Mouse (Mus musculus): ENCODE results near the gene Pyroxd1. TPM values are rescaled to one million over a fixed set of nuclear protein-coding genes. Genes with fewer than 3 reads are reported as not detected.

Pyroxd1 gene
- total RNA-seq (2014; fragmentation: Nextera tagmentation), result 10.9 and 14.9 TPM in 2 replicates
- 18.2 and 18.8 TPM in 2 replicates for total RNA-seq (2017)
- polyA plus RNA-seq (2012), result 2.0 and 2.3 TPM in 2 replicates

- TF ChIP-seq POLR2AphosphoS5 (IDR thresholded peaks at IDR 0.05; ENCODE audit: insufficient replicate concordance, low read depth, low read length), result no peak
- no peak for TF ChIP-seq CTCF (IDR thresholded peaks at IDR 0.05; ENCODE audit: low read depth, low read length)
- TF ChIP-seq GATA2 (IDR thresholded peaks at IDR 0.05; ENCODE audit: borderline replicate concordance, low read depth, low read length), result no peak
- no peak for TF ChIP-seq TAL1 (conservative IDR thresholded peaks at IDR 0.05; ENCODE audit: low read depth, low read length)
- TF ChIP-seq GATA1 (IDR thresholded peaks at IDR 0.05; ENCODE audit: borderline replicate concordance, low read length), result no peak
- peak; percentile 74 for DNase-seq (ENCODE audit: low spot score)
These were observed at the start of gene Pyroxd1 for GRCm38 (mm10) chr6:142345440-142346038. TSS of gene Pyroxd1 (plus strand) at chr6:142345654.

GRCm38 (mm10) chr6:142298098-142298497, 47.4 kb upstream of the Pyroxd1 start, which contains the start of gene Iapp:
TSS of gene Iapp (plus strand) at chr6:142298423.
- DNase-seq (ENCODE audit: low spot score), result no peak
- H3K4me3 ChIP-seq (ENCODE audit: low read depth, low read length), result no peak within 1 kb of the TSS
- no peaks in the 10 kb centered on the region for H3K27me3 ChIP-seq (ENCODE audit: insufficient read depth, low read length)
- no peak for ATAC-seq (ENCODE audit: extremely low read depth, insufficient number of reproducible peaks, low FRiP score, poor library complexity, severe bottlenecking)
- H3K36me3 ChIP-seq (replicated peaks), result no peaks in the 10 kb centered on the region
- peaks cover 2% of the 10 kb centered on the region; the same call in 1 of the 2 replicates for H3K4me1 ChIP-seq (ENCODE audit: insufficient read depth, low read depth, low read length)
- TF ChIP-seq GATA2 (IDR thresholded peaks at IDR 0.05; ENCODE audit: borderline replicate concordance, low read depth, low read length) (no peak), CTCF (IDR thresholded peaks at IDR 0.05; ENCODE audit: low read depth, low read length) (no peak), GATA1 (IDR thresholded peaks at IDR 0.05; ENCODE audit: borderline replicate concordance, low read length) (no peak), POLR2AphosphoS5 (IDR thresholded peaks at IDR 0.05; ENCODE audit: insufficient replicate concordance, low read depth, low read length) (no peak), TAL1 (conservative IDR thresholded peaks at IDR 0.05; ENCODE audit: low read depth, low read length) (no peak)
- no peaks in the 10 kb centered on the region for H3K9me3 ChIP-seq (replicated peaks)

More at GRCm38 (mm10) chr6:142345440-142346038, at the start of gene Pyroxd1:
- peak within 1 kb of the TSS; percentile 83 for H3K4me3 ChIP-seq (ENCODE audit: low read depth, low read length)
- no peaks in the 10 kb centered on the region for H3K9me3 ChIP-seq (replicated peaks)
- no peaks in the 10 kb centered on the region for H3K27me3 ChIP-seq (ENCODE audit: insufficient read depth, low read length)
- peak; percentile 81 for ATAC-seq (ENCODE audit: extremely low read depth, insufficient number of reproducible peaks, low FRiP score, poor library complexity, severe bottlenecking)
- H3K36me3 ChIP-seq (replicated peaks), result peaks cover 29% of the 10 kb centered on the region
- H3K4me1 ChIP-seq (ENCODE audit: insufficient read depth, low read depth, low read length), result peaks cover 21% of the 10 kb centered on the region

- H3K9me3 ChIP-seq (replicated peaks), result no peaks in the 10 kb centered on the region
- ATAC-seq (ENCODE audit: extremely low read depth, insufficient number of reproducible peaks, low FRiP score, poor library complexity, severe bottlenecking) (no peak), DNase-seq (ENCODE audit: low spot score) (no peak)
- no peak overlapping the region for H3K4me3 ChIP-seq (ENCODE audit: low read depth, low read length)
- no peaks in the 10 kb centered on the region for H3K36me3 ChIP-seq (replicated peaks)
- TF ChIP-seq CTCF (IDR thresholded peaks at IDR 0.05; ENCODE audit: low read depth, low read length) (no peak), POLR2AphosphoS5 (IDR thresholded peaks at IDR 0.05; ENCODE audit: insufficient replicate concordance, low read depth, low read length) (no peak), GATA2 (IDR thresholded peaks at IDR 0.05; ENCODE audit: borderline replicate concordance, low read depth, low read length) (no peak), GATA1 (IDR thresholded peaks at IDR 0.05; ENCODE audit: borderline replicate concordance, low read length) (no peak), TAL1 (conservative IDR thresholded peaks at IDR 0.05; ENCODE audit: low read depth, low read length) (no peak)
- H3K27me3 ChIP-seq (ENCODE audit: insufficient read depth, low read length), result no peaks in the 10 kb centered on the region
- peaks cover 17% of the 10 kb centered on the region for H3K4me1 ChIP-seq (ENCODE audit: insufficient read depth, low read depth, low read length)
These were observed 40.4 kb upstream of the Pyroxd1 start for GRCm38 (mm10) chr6:142305076-142305475.

GRCm38 (mm10) chr6:142314285-142314684, 31.2 kb upstream of the Pyroxd1 start:
- Histone ChIP-seq H3K4me1 (ENCODE audit: insufficient read depth, low read depth, low read length) (peaks cover 28% of the 10 kb centered on the region), H3K4me3 (ENCODE audit: low read depth, low read length) (no peak overlapping the region), H3K36me3 (replicated peaks) (no peaks in the 10 kb centered on the region), H3K27me3 (ENCODE audit: insufficient read depth, low read length) (no peaks in the 10 kb centered on the region), H3K9me3 (replicated peaks) (no peaks in the 10 kb centered on the region)
- no peak for ATAC-seq (ENCODE audit: extremely low read depth, insufficient number of reproducible peaks, low FRiP score, poor library complexity, severe bottlenecking)
- no peak for DNase-seq (ENCODE audit: low spot score)
- TF ChIP-seq TAL1 (conservative IDR thresholded peaks at IDR 0.05; ENCODE audit: low read depth, low read length) (no peak), GATA2 (IDR thresholded peaks at IDR 0.05; ENCODE audit: borderline replicate concordance, low read depth, low read length) (no peak), GATA1 (IDR thresholded peaks at IDR 0.05; ENCODE audit: borderline replicate concordance, low read length) (no peak), CTCF (IDR thresholded peaks at IDR 0.05; ENCODE audit: low read depth, low read length) (no peak), POLR2AphosphoS5 (IDR thresholded peaks at IDR 0.05; ENCODE audit: insufficient replicate concordance, low read depth, low read length) (no peak)

GRCm38 (mm10) chr6:142317106-142317505, 28.3 kb upstream of the Pyroxd1 start:
- TF ChIP-seq TAL1 (conservative IDR thresholded peaks at IDR 0.05; ENCODE audit: low read depth, low read length) (no peak), GATA2 (IDR thresholded peaks at IDR 0.05; ENCODE audit: borderline replicate concordance, low read depth, low read length) (no peak), GATA1 (IDR thresholded peaks at IDR 0.05; ENCODE audit: borderline replicate concordance, low read length) (no peak), CTCF (IDR thresholded peaks at IDR 0.05; ENCODE audit: low read depth, low read length) (no peak), POLR2AphosphoS5 (IDR thresholded peaks at IDR 0.05; ENCODE audit: insufficient replicate concordance, low read depth, low read length) (no peak)
- Histone ChIP-seq H3K4me3 (ENCODE audit: low read depth, low read length) (no peak overlapping the region), H3K9me3 (replicated peaks) (no peaks in the 10 kb centered on the region), H3K4me1 (ENCODE audit: insufficient read depth, low read depth, low read length) (peaks cover 28% of the 10 kb centered on the region), H3K36me3 (replicated peaks) (no peaks in the 10 kb centered on the region), H3K27me3 (ENCODE audit: insufficient read depth, low read length) (no peaks in the 10 kb centered on the region)
- no peak for DNase-seq (ENCODE audit: low spot score)
- ATAC-seq (ENCODE audit: extremely low read depth, insufficient number of reproducible peaks, low FRiP score, poor library complexity, severe bottlenecking), result peak; percentile 50

GRCm38 (mm10) chr6:142322881-142323280, 22.6 kb upstream of the Pyroxd1 start, which contains the start of gene Slco1a5:
TSS of gene Slco1a5 (minus strand) at chr6:142322981.
- TF ChIP-seq GATA1 (IDR thresholded peaks at IDR 0.05; ENCODE audit: borderline replicate concordance, low read length) (no peak), TAL1 (conservative IDR thresholded peaks at IDR 0.05; ENCODE audit: low read depth, low read length) (no peak), CTCF (IDR thresholded peaks at IDR 0.05; ENCODE audit: low read depth, low read length) (no peak), POLR2AphosphoS5 (IDR thresholded peaks at IDR 0.05; ENCODE audit: insufficient replicate concordance, low read depth, low read length) (no peak), GATA2 (IDR thresholded peaks at IDR 0.05; ENCODE audit: borderline replicate concordance, low read depth, low read length) (no peak)
- Histone ChIP-seq H3K4me3 (ENCODE audit: low read depth, low read length) (no peak within 1 kb of the TSS), H3K9me3 (replicated peaks) (no peaks in the 10 kb centered on the region), H3K4me1 (ENCODE audit: insufficient read depth, low read depth, low read length) (peaks cover 35% of the 10 kb centered on the region), H3K27me3 (ENCODE audit: insufficient read depth, low read length) (no peaks in the 10 kb centered on the region), H3K36me3 (replicated peaks) (no peaks in the 10 kb centered on the region)
- no peak for ATAC-seq (ENCODE audit: extremely low read depth, insufficient number of reproducible peaks, low FRiP score, poor library complexity, severe bottlenecking)
- no peak for DNase-seq (ENCODE audit: low spot score)
